Mouse (Mus musculus) MEL (cell line): ENCODE data around the gene Inpp1. TPM values are rescaled to one million over a fixed set of nuclear protein-coding genes. Genes with fewer than 3 reads are reported as not detected.

Experiments
- DNase-seq: peaks from one replicate; pipeline ENCODE4 v3.0.0; 2011; ENCODE audit warnings: low read depth, low spot score
- H3K27ac ChIP-seq: 2 replicates; pipeline ENCODE4 v1.5.1; 2012; ENCODE audit warnings: low read depth, mild to moderate bottlenecking, control low read depth, low read length, moderate library complexity; ENCODE audit not compliant: control insufficient read depth
- H3K27me3 ChIP-seq, 2 experiments: fragments of 150-350 bp in 1 of 2; sonication (generic) in 1 of 2; 2 replicates each; pipeline ENCODE4 v1.6.1; 2012; ENCODE audit warnings: low read length in 2 of 2, mild to moderate bottlenecking in 2 of 2, improper control_type of control experiment in 1 of 2, moderate library complexity in 1 of 2; ENCODE audit not compliant: insufficient read depth in 2 of 2, control insufficient read depth in 1 of 2
- H3K36me3 ChIP-seq, 2 experiments: 2 replicates each; pipeline ENCODE4 v1.6.1; 2012 to 2014; ENCODE audit warnings: low read length in 2 of 2, improper control_type of control experiment in 1 of 2, inconsistent platforms in 1 of 2, mild to moderate bottlenecking in 1 of 2; ENCODE audit not compliant: insufficient read depth in 2 of 2, control insufficient read depth in 1 of 2
- H3K4me1 ChIP-seq, 2 experiments: fragments of 150-350 bp in 1 of 2; sonication (generic) in 1 of 2; 2 replicates each; pipeline ENCODE4 v1.6.1; 2012; ENCODE audit warnings: low read length in 2 of 2, improper control_type of control experiment in 1 of 2, mild to moderate bottlenecking in 1 of 2; ENCODE audit not compliant: insufficient read depth in 2 of 2, control insufficient read depth in 1 of 2
- H3K4me3 ChIP-seq, 2 experiments: fragments of 150-350 bp in 1 of 2; sonication (generic) in 1 of 2; 2 replicates each; pipeline ENCODE4 v1.5.1; 2012; ENCODE audit warnings: low read depth in 2 of 2, low read length in 2 of 2, mild to moderate bottlenecking in 2 of 2, moderate library complexity in 2 of 2, control low read depth in 1 of 2, improper control_type of control experiment in 1 of 2; ENCODE audit not compliant: control insufficient read depth in 1 of 2, insufficient read depth in 1 of 2
- H3K79me2 ChIP-seq: 2 replicates; pipeline ENCODE4 v1.6.1; 2012; ENCODE audit warnings: mild to moderate bottlenecking, low read length, moderate library complexity; ENCODE audit not compliant: control insufficient read depth, poor library complexity, insufficient read depth
- H3K9ac ChIP-seq: 2 replicates; pipeline ENCODE4 v1.6.1; 2012; ENCODE audit warnings: low read depth, mild to moderate bottlenecking, control low read depth, low read length, moderate library complexity; ENCODE audit not compliant: control insufficient read depth, poor library complexity, severe bottlenecking
- H3K9me3 ChIP-seq: fragments of 150-350 bp; sonication (generic); replicated peaks from 2 replicates; pipeline ENCODE4 v1.6.1; 2012; ENCODE audit warnings: mild to moderate bottlenecking, low read length, improper control_type of control experiment, moderate library complexity; ENCODE audit not compliant: insufficient read depth
- BHLHE40 ChIP-seq: IDR thresholded peaks from 2 replicates; pipeline ENCODE4 v1.6.1; 2012; ENCODE audit warnings: low read depth, mild to moderate bottlenecking, inconsistent platforms, low read length, improper control_type of control experiment, borderline replicate concordance
- CHD2 ChIP-seq: IDR thresholded peaks from 2 replicates; pipeline ENCODE4 v1.6.1; 2011; ENCODE audit warnings: low read length, improper control_type of control experiment
- E2F4 ChIP-seq: IDR thresholded peaks from 2 replicates; pipeline ENCODE4 v1.6.1; 2011; ENCODE audit warnings: low read depth, low read length, improper control_type of control experiment, borderline replicate concordance
- ELF1 ChIP-seq: IDR thresholded peaks from 2 replicates; pipeline ENCODE4 v1.6.1; 2014; ENCODE audit warnings: low read depth, mild to moderate bottlenecking, inconsistent platforms, low read length, improper control_type of control experiment, moderate library complexity
- GABPA ChIP-seq: IDR thresholded peaks from 2 replicates; pipeline ENCODE4 v1.6.1; 2012; ENCODE audit warnings: low read depth, mild to moderate bottlenecking, inconsistent platforms, low read length, improper control_type of control experiment, moderate library complexity
- GATA1 ChIP-seq: IDR thresholded peaks from 2 replicates; pipeline ENCODE4 v1.6.1; 2011; ENCODE audit warnings: low read depth, low read length, improper control_type of control experiment
- JUND ChIP-seq: IDR thresholded peaks from 2 replicates; pipeline ENCODE4 v1.6.1; 2011; ENCODE audit warnings: low read depth, mild to moderate bottlenecking, improper control_type of control experiment, low read length
- KAT2A ChIP-seq: conservative IDR thresholded peaks from 2 replicates; pipeline ENCODE4 v1.6.1; 2012; ENCODE audit warnings: low read depth, low read length, improper control_type of control experiment, inconsistent platforms
- MAX ChIP-seq: IDR thresholded peaks from 2 replicates; pipeline ENCODE4 v1.6.1; 2011; ENCODE audit warnings: low read length, improper control_type of control experiment
- MEF2A ChIP-seq: IDR thresholded peaks from 2 replicates; pipeline ENCODE4 v1.6.1; 2014; ENCODE audit warnings: low read depth, mild to moderate bottlenecking, inconsistent platforms, low read length, improper control_type of control experiment; ENCODE audit not compliant: poor library complexity, insufficient replicate concordance, severe bottlenecking; ENCODE audit errors: extremely low read depth
- MXI1 ChIP-seq: IDR thresholded peaks from 2 replicates; pipeline ENCODE4 v1.6.1; 2011; ENCODE audit warnings: mild to moderate bottlenecking, low read depth, low read length, improper control_type of control experiment
- MYB ChIP-seq: IDR thresholded peaks from 2 replicates; pipeline ENCODE4 v1.6.1; 2011; ENCODE audit warnings: mild to moderate bottlenecking, low read depth, low read length, improper control_type of control experiment
- MYC ChIP-seq: IDR thresholded peaks from 2 replicates; pipeline ENCODE4 v1.6.1; 2011; ENCODE audit warnings: low read depth, mild to moderate bottlenecking, low read length, improper control_type of control experiment, moderate library complexity
- NELFE ChIP-seq: IDR thresholded peaks from 2 replicates; pipeline ENCODE4 v1.6.1; 2011; ENCODE audit warnings: low read depth, low read length, improper control_type of control experiment
- POLR2A ChIP-seq, 2 experiments: IDR thresholded peaks; 2 replicates each; pipeline ENCODE4 v1.6.1; 2011 to 2012; ENCODE audit warnings: low read length in 2 of 2, mild to moderate bottlenecking in 2 of 2, control low read depth in 1 of 2, improper control_type of control experiment in 1 of 2, low read depth in 1 of 2, moderate library complexity in 1 of 2; ENCODE audit not compliant: control insufficient read depth in 1 of 2, insufficient read depth in 1 of 2, poor library complexity in 1 of 2
- POLR2AphosphoS2 ChIP-seq: IDR thresholded peaks from 2 replicates; pipeline ENCODE4 v1.6.1; 2011; ENCODE audit warnings: low read length, improper control_type of control experiment
- POLR2AphosphoS5 ChIP-seq: IDR thresholded peaks from 2 replicates; pipeline ENCODE4 v1.6.1; 2012; ENCODE audit warnings: low read depth, borderline replicate concordance, mild to moderate bottlenecking, inconsistent platforms, low read length, moderate library complexity, mixed read lengths
- RCOR1 ChIP-seq: IDR thresholded peaks from 2 replicates; pipeline ENCODE4 v1.6.1; 2012; ENCODE audit warnings: low read depth, mild to moderate bottlenecking, inconsistent platforms, low read length, improper control_type of control experiment
- SMC3 ChIP-seq: IDR thresholded peaks from 2 replicates; pipeline ENCODE4 v1.6.1; 2011; ENCODE audit warnings: low read depth, low read length, improper control_type of control experiment
- TCF12 ChIP-seq: IDR thresholded peaks from 2 replicates; pipeline ENCODE4 v1.6.1; 2014; ENCODE audit warnings: low read depth, mild to moderate bottlenecking, inconsistent platforms, low read length, improper control_type of control experiment, moderate library complexity
- UBTF ChIP-seq: IDR thresholded peaks from 2 replicates; pipeline ENCODE4 v1.6.1; 2012; ENCODE audit warnings: low read depth, mild to moderate bottlenecking, inconsistent platforms, low read length, improper control_type of control experiment, moderate library complexity, borderline replicate concordance; ENCODE audit not compliant: insufficient read depth
- USF2 ChIP-seq, 2 experiments: IDR thresholded peaks; 2 replicates each; pipeline ENCODE4 v1.6.1; 2011 to 2012; ENCODE audit warnings: improper control_type of control experiment in 2 of 2, low read length in 2 of 2, borderline replicate concordance in 1 of 2, inconsistent platforms in 1 of 2, low read depth in 1 of 2, mild to moderate bottlenecking in 1 of 2; ENCODE audit not compliant: insufficient read depth in 1 of 2
- ZC3H11A ChIP-seq: IDR thresholded peaks from 2 replicates; pipeline ENCODE4 v1.6.1; 2012; ENCODE audit warnings: low read depth, mild to moderate bottlenecking, inconsistent platforms, low read length, improper control_type of control experiment
- polyA plus RNA-seq, 2 experiments: library from polyadenylated mRNA; stranded (reverse) in 1 of 2; unstranded in 1 of 2; fragments of >175 nt in 1 of 2; fragments of >200 nt in 1 of 2; gene quantifications; 2 replicates each; pipeline versions ENCODE4 v1.2.1 to v1.2.4; 2012; ENCODE audit warnings: low replicate concordance in 2 of 2, low read depth in 1 of 2; ENCODE audit not compliant: insufficient read length in 2 of 2, insufficient read depth in 1 of 2, missing spikeins in 1 of 2
- total RNA-seq: library from RNA; depleted of rRNA; stranded (reverse); fragments of 300-350 nt; gene quantifications from 2 replicates; pipeline ENCODE4 v1.2.3, GENCODE M21; 2012

The Inpp1 gene
- total and polyA plus RNA-seq, 3 experiments = 0.96 to 5.9 TPM; not detected in 1

DNA sequence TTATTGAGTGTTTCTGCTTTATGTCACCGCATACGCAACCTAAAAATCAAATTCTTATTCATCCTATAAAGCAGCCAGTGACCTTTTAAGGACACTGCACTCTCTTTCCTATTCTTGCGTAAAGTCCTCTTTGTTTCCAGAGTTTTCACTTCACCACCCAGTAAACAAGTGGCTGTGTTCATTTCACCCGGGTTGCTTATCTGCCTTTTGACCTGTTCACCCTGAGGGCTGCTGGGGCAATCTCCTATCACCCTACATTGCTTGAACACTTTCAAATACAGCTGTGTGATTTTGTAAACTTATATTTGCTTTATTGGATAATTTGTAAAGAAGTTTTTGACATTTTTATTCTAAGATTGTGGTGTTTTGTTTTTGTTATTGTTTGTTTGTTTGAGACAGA, 31.9 kb upstream of the Inpp1 start:
- TF ChIP-seq E2F4 (no peak), GATA1 (no peak), MXI1 (no peak), ELF1 (no peak), MAX (no peak), NELFE (no peak), CHD2 (no peak), POLR2AphosphoS5 (no peak), KAT2A (no peak), POLR2A (IDR thresholded peaks at IDR 0.05; ENCODE audit: control insufficient read depth in 1 of 2, insufficient read depth in 1 of 2, low read depth in 1 of 2, low read length in 2 of 2, poor library complexity in 1 of 2) (no peak), SMC3 (no peak), POLR2AphosphoS2 (no peak), RCOR1 (no peak), MYC (no peak), GABPA (no peak), MEF2A (no peak), TCF12 (no peak), MYB (no peak)
- TF ChIP-seq, all 39 proteins: peak for 0
- Histone ChIP-seq H3K9ac (no peak overlapping the region), H3K79me2 (peaks cover 8% of the 10 kb centered on the region), H3K9me3 (no peaks in the 10 kb centered on the region), H3K36me3 (peaks cover 0 to 12% of the 10 kb centered on the region in 2 experiments; a peak in 2 of 4 replicates), H3K4me1 (peaks cover 3 to 11% of the 10 kb centered on the region in 2 experiments; a peak in 3 of 4 replicates), H3K27me3 (no peaks in the 10 kb centered on the region), H3K4me3 (no peak overlapping the region), H3K27ac (no peak overlapping the region)
- no peak for DNase-seq

DNA sequence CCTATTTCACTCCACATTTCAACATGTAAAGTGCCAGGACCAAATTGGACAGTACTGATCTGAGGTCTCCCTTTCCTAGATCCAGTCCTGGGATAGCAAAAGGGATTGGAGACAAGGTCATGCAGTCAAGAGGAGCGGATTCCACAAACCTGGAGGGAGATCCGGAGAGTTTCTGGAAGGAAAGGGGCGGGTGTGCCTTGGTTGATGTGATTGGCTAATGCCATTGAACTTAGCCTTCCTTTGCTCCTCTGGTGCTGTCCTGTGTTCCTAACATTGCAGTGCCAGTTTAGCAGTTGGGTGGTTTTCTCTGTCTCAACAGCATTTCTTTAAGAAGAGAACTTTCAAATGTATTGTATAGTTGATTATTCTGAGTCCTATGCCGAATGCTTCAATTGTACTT, 29.1 kb upstream of the Inpp1 start:
- Histone ChIP-seq H3K9ac (no peak overlapping the region), H3K9me3 (no peaks in the 10 kb centered on the region), H3K27ac (no peak overlapping the region), H3K4me3 (no peak overlapping the region), H3K4me1 (peaks cover 3 to 17% of the 10 kb centered on the region in 2 experiments; a peak in 3 of 4 replicates), H3K27me3 (no peaks in the 10 kb centered on the region), H3K36me3 (peaks cover 0 to 12% of the 10 kb centered on the region in 2 experiments; a peak in 2 of 4 replicates), H3K79me2 (peaks cover 8% of the 10 kb centered on the region)
- TF ChIP-seq CHD2 = no peak
- no peak for TF ChIP-seq JUND
- no peak for TF ChIP-seq UBTF
- no peak for TF ChIP-seq ZC3H11A
- no peak for TF ChIP-seq NELFE
- TF ChIP-seq TCF12 = no peak
- no peak for TF ChIP-seq BHLHE40
- TF ChIP-seq KAT2A = no peak
- TF ChIP-seq USF2 (IDR thresholded peaks at IDR 0.05; ENCODE audit: borderline replicate concordance in 1 of 2, insufficient read depth in 1 of 2, low read depth in 1 of 2, low read length in 2 of 2) = no peak
- no peak for DNase-seq
